Mouse (Mus musculus): ENCODE results near the gene Cops9. TPM values are rescaled to one million over a fixed set of nuclear protein-coding genes. Genes with fewer than 3 reads are reported as not detected.

Gene Cops9
- total and polyA plus RNA-seq, 3 experiments = 377 to 618 TPM; not detected in 1

DNA sequence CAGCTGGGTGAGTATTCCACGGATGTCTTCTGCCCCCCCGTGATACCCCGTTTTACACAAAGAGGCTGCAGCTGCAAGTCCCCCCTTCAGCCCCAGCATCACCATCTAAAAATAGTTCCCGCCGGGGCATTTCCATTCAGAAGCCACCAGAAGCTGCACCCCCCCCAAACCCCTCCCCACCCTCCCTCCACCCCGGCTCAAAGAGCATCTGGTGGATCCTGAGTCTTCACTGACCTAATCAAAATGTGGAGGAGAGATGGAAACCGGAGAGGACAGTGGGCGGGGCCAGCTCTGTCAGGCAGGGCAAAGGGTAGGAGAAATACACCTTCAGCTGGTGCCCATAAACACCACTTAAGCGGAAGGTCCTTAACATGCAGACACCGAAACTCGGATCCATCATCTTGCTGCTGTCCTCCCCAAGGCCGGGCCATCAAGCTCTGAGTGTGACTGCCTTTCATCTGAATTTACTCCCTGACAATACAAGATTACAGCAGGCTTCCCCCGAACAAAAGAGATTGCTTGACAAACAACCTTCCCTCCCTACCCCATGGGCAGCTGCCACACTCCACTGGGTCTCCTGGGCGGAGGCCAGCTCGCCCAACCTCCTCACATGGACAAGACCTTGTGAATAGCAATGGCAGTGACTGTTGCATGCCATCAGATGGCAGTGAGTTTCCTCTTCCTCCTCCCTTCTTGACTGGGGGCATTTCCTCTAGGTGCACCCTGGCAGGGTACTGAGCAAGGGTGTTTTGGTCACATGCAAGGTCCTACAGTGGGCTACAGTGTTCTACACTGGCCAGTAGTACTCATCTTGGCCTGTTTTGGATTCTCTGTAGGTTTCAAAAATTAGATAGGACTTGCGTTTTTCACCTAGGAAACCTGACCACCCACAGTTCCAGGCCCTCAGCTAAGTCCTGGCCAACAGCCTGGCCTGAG, 39.2 kb upstream of the Cops9 start:
- H3K27me3 ChIP-seq (ENCODE audit: control insufficient read depth in 1 of 2, insufficient read depth in 2 of 2, low read length in 2 of 2) = no peaks in the 10 kb centered on the region; a peak in 1 of 4 replicates
- H3K4me3 ChIP-seq (ENCODE audit: control insufficient read depth in 1 of 2, insufficient read depth in 1 of 2, low read depth in 2 of 2, low read length in 2 of 2) = no peak overlapping the region
- no peaks in the 10 kb centered on the region for H3K36me3 ChIP-seq (ENCODE audit: control insufficient read depth in 1 of 2, insufficient read depth in 2 of 2, low read length in 2 of 2)
- no peak for TF ChIP-seq CHD1 (IDR thresholded peaks at IDR 0.05; ENCODE audit: low read depth, low read length)
- no peak for TF ChIP-seq MEF2A (IDR thresholded peaks at IDR 0.05; ENCODE audit: extremely low read depth, insufficient replicate concordance, low read depth, low read length, poor library complexity, severe bottlenecking)
- no peak for TF ChIP-seq UBTF (IDR thresholded peaks at IDR 0.05; ENCODE audit: borderline replicate concordance, insufficient read depth, low read depth, low read length)
- TF ChIP-seq SIN3A (IDR thresholded peaks at IDR 0.05; ENCODE audit: low read length) = no peak
- no peak for TF ChIP-seq MAZ (IDR thresholded peaks at IDR 0.05; ENCODE audit: low read depth, low read length)
- no peak for TF ChIP-seq ZKSCAN1 (IDR thresholded peaks at IDR 0.05; ENCODE audit: low read depth, low read length)
- no peak for TF ChIP-seq NRF1 (IDR thresholded peaks at IDR 0.05; ENCODE audit: insufficient read depth, low read depth, low read length, poor library complexity, severe bottlenecking)
- TF ChIP-seq ELF1 (IDR thresholded peaks at IDR 0.05; ENCODE audit: low read depth, low read length) = no peak
- no peak for TF ChIP-seq USF1 (IDR thresholded peaks at IDR 0.05; ENCODE audit: low read depth, low read length)
- TF ChIP-seq POLR2AphosphoS2 (IDR thresholded peaks at IDR 0.05; ENCODE audit: low read length) = no peak
- TF ChIP-seq GATA1 (IDR thresholded peaks at IDR 0.05; ENCODE audit: low read depth, low read length) = no peak
- TF ChIP-seq TAL1 (IDR thresholded peaks at IDR 0.05; ENCODE audit: low read length) = no peak
- no peak for TF ChIP-seq TBP (IDR thresholded peaks at IDR 0.05; ENCODE audit: low read depth, low read length)
- TF ChIP-seq BHLHE40 (IDR thresholded peaks at IDR 0.05; ENCODE audit: borderline replicate concordance, low read depth, low read length) = no peak
- no peak for TF ChIP-seq ZNF384 (IDR thresholded peaks at IDR 0.05; ENCODE audit: low read depth, low read length)
- no peak for TF ChIP-seq RAD21 (IDR thresholded peaks at IDR 0.05; ENCODE audit: low read depth, low read length)
- H3K4me1 ChIP-seq (ENCODE audit: control insufficient read depth in 1 of 2, insufficient read depth in 2 of 2, low read length in 2 of 2) = no peaks in the 10 kb centered on the region
- DNase-seq (ENCODE audit: low read depth, low spot score) = no peak
- no peaks in the 10 kb centered on the region for H3K79me2 ChIP-seq (ENCODE audit: control insufficient read depth, insufficient read depth, low read length, poor library complexity)
- no peak overlapping the region for H3K27ac ChIP-seq (ENCODE audit: control insufficient read depth, low read depth, low read length)
- no peaks in the 10 kb centered on the region for H3K9me3 ChIP-seq (replicated peaks; ENCODE audit: insufficient read depth, low read length)
- H3K9ac ChIP-seq (ENCODE audit: control insufficient read depth, low read depth, low read length, poor library complexity, severe bottlenecking) = no peak overlapping the region

DNA sequence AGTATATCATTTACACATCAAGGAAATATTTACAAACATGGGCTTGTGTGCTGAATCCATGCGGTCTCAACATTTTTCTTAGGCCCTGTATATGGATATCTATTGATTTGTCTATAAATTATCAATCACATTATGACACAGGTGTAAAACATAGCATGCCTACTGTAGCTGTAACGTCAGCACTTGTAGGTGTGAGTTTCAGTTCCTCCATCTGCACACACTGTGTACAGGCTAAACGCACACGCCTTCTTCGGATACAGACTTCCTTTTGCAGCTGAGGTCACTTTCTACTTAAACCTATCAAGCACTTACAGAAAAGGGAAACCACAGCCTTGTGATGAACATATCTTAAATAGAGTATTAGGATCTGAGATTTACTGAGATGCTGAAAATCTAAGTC, 37.0 kb upstream of the Cops9 start:
- DNase-seq (ENCODE audit: low read depth, low spot score) = no peak
- Histone ChIP-seq H3K4me1 (ENCODE audit: control insufficient read depth in 1 of 2, insufficient read depth in 2 of 2, low read length in 2 of 2) (no peaks in the 10 kb centered on the region), H3K79me2 (ENCODE audit: control insufficient read depth, insufficient read depth, low read length, poor library complexity) (no peaks in the 10 kb centered on the region), H3K36me3 (ENCODE audit: control insufficient read depth in 1 of 2, insufficient read depth in 2 of 2, low read length in 2 of 2) (no peaks in the 10 kb centered on the region), H3K27ac (ENCODE audit: control insufficient read depth, low read depth, low read length) (no peak overlapping the region), H3K4me3 (ENCODE audit: control insufficient read depth in 1 of 2, insufficient read depth in 1 of 2, low read depth in 2 of 2, low read length in 2 of 2) (no peak overlapping the region), H3K9me3 (replicated peaks; ENCODE audit: insufficient read depth, low read length) (no peaks in the 10 kb centered on the region), H3K27me3 (ENCODE audit: control insufficient read depth in 1 of 2, insufficient read depth in 2 of 2, low read length in 2 of 2) (no peaks in the 10 kb centered on the region), H3K9ac (ENCODE audit: control insufficient read depth, low read depth, low read length, poor library complexity, severe bottlenecking) (no peak overlapping the region)
- no peak for TF ChIP-seq POLR2A (IDR thresholded peaks at IDR 0.05; ENCODE audit: control insufficient read depth in 1 of 2, insufficient read depth in 1 of 2, low read depth in 1 of 2, low read length in 2 of 2, poor library complexity in 1 of 2)
- no peak for TF ChIP-seq ELF1 (IDR thresholded peaks at IDR 0.05; ENCODE audit: low read depth, low read length)
- no peak for TF ChIP-seq GABPA (IDR thresholded peaks at IDR 0.05; ENCODE audit: low read depth, low read length)
- no peak for TF ChIP-seq NRF1 (IDR thresholded peaks at IDR 0.05; ENCODE audit: insufficient read depth, low read depth, low read length, poor library complexity, severe bottlenecking)
